Mouse (Mus musculus) heart, postnatal 0 days (tissue): ENCODE measurements at regions not wholly inside any gene's neighbourhood (a gene's known extent, or its start where the extent isn't known, plus 50 kb on each side); places are given as distances from the start of the nearest gene placed in this dataset.

Experiments used
- CTCF ChIP-seq: IDR thresholded peaks from 2 replicates; pipeline ENCODE4 v1.5.1; 2016; ENCODE audit warnings: antibody characterized with exemption, control low read depth, low read depth
- EP300 ChIP-seq: IDR thresholded peaks from 2 replicates; pipeline ENCODE4 v1.6.1; 2016; ENCODE audit warnings: antibody characterized with exemption, low read depth

- TF ChIP-seq CTCF (peak; percentile 39), EP300 (no peak)
Measured at GRCm38 (mm10) chr4:105924781-105925382, 135.2 kb downstream of the Gm12728 start.
